Mouse (Mus musculus) limb, embryonic 12.5 days (tissue): ENCODE data around the gene Olfr1020. TPM values are rescaled to one million over a fixed set of nuclear protein-coding genes. Genes with fewer than 3 reads are reported as not detected.

Source experiments
- ATAC-seq: fragments of 200-750 bp; cut with Nextera tagmentation; 2 replicates; pipeline ENCODE4 v1.8.0; 2017; ENCODE audit warnings: low read depth, moderate TSS enrichment; ENCODE audit not compliant: insufficient number of reproducible peaks, insufficient read depth, low FRiP score, low TSS enrichment
- H3K27ac ChIP-seq: fragments of 300-500 bp; sonication (generic); 2 replicates; pipeline ENCODE4 v1.5.1; 2016; ENCODE audit warnings: mild to moderate bottlenecking, moderate library complexity
- H3K27me3 ChIP-seq: fragments of 300-500 bp; sonication (generic); 2 replicates; pipeline ENCODE4 v1.6.1; 2016; ENCODE audit warnings: mild to moderate bottlenecking, moderate library complexity
- H3K36me3 ChIP-seq: fragments of 300-500 bp; sonication (generic); 2 replicates; pipeline ENCODE4 v1.6.1; 2016; ENCODE audit warnings: mild to moderate bottlenecking, moderate library complexity
- H3K4me1 ChIP-seq: fragments of 300-500 bp; sonication (generic); replicated peaks from 2 replicates; pipeline ENCODE4 v1.6.1; 2016
- H3K4me2 ChIP-seq: fragments of 300-500 bp; sonication (generic); 2 replicates; pipeline ENCODE4 v1.6.1; 2016; ENCODE audit warnings: mild to moderate bottlenecking, moderate library complexity
- H3K4me3 ChIP-seq: fragments of 300-500 bp; sonication (generic); replicated peaks from 2 replicates; pipeline ENCODE4 v1.5.1; 2016; ENCODE audit warnings: mild to moderate bottlenecking
- H3K9ac ChIP-seq: fragments of 300-500 bp; sonication (generic); replicated peaks from 2 replicates; pipeline ENCODE4 v1.6.1; 2016; ENCODE audit warnings: mild to moderate bottlenecking, moderate library complexity
- H3K9me3 ChIP-seq: fragments of 300-500 bp; sonication (generic); 2 replicates; pipeline ENCODE4 v1.6.1; 2016; ENCODE audit warnings: mild to moderate bottlenecking, moderate library complexity
- WGBS: fragments of 180-500 bp; shearing (Covaris S2); methylation state at CpG from one replicate; pipeline ENCODE4 v1.1.7; 2016; 5-methylcytosine and 5-hydroxymethylcytosine counted together
- polyA plus RNA-seq: library from polyadenylated mRNA; unstranded; fragments of >200 nt; fragmentation: Nextera tagmentation; extraction: Ambion mirVana; gene quantifications from 2 replicates; pipeline ENCODE4 v1.2.1, GENCODE M21; 2016

Gene Olfr1020
- polyA plus RNA-seq: not detected in 2 replicates

GRCm38 (mm10) chr2:85846730-85847129 lies at the start of gene Olfr1020:
Gene Olfr1020 (plus strand): TSS chr2:85847030.
- H3K4me1 ChIP-seq: no peaks in the 10 kb centered on the region
- ATAC-seq: no peak
- no peak within 1 kb of the TSS for H3K27ac ChIP-seq
- no peak within 1 kb of the TSS for H3K4me2 ChIP-seq
- no peak within 1 kb of the TSS for H3K9ac ChIP-seq
- WGBS: 84% methylated on average over 1 of the region's 1 CpGs
- H3K4me3 ChIP-seq: no peak within 1 kb of the TSS
- H3K27me3 ChIP-seq: no peaks in the 10 kb centered on the region
- H3K9me3 ChIP-seq: no peaks in the 10 kb centered on the region
- no peaks in the 10 kb centered on the region for H3K36me3 ChIP-seq

GRCm38 (mm10) chr2:85802444-85802843 lies 44.4 kb upstream of the Olfr1020 start, which contains the start of gene Olfr1016:
Gene Olfr1016 (minus strand): TSS chr2:85802544.
- Histone ChIP-seq H3K27me3 (no peaks in the 10 kb centered on the region), H3K27ac (no peak within 1 kb of the TSS), H3K36me3 (no peaks in the 10 kb centered on the region), H3K4me3 (no peak within 1 kb of the TSS), H3K9me3 (no peaks in the 10 kb centered on the region), H3K4me2 (no peak within 1 kb of the TSS), H3K4me1 (no peaks in the 10 kb centered on the region), H3K9ac (no peak within 1 kb of the TSS)
- ATAC-seq: no peak
- 90% methylated on average over 2 of the region's 2 CpGs for WGBS

- H3K27me3 ChIP-seq: no peaks in the 10 kb centered on the region
- H3K36me3 ChIP-seq: no peaks in the 10 kb centered on the region
- H3K27ac ChIP-seq: no peak overlapping the region
- no peak for ATAC-seq
- no peak overlapping the region for H3K9ac ChIP-seq
- no peak overlapping the region for H3K4me3 ChIP-seq
- no peaks in the 10 kb centered on the region for H3K4me1 ChIP-seq
- H3K9me3 ChIP-seq: no peaks in the 10 kb centered on the region
- 58% methylated on average over 4 of the region's 4 CpGs for WGBS
- H3K4me2 ChIP-seq: no peak overlapping the region
These were observed 42.3 kb upstream of the Olfr1020 start for GRCm38 (mm10) chr2:85804501-85804900.

- H3K27ac ChIP-seq: no peak within 1 kb of the TSS
- H3K4me3 ChIP-seq: no peak within 1 kb of the TSS
- no peaks in the 10 kb centered on the region for H3K36me3 ChIP-seq
- no peaks in the 10 kb centered on the region for H3K9me3 ChIP-seq
- H3K27me3 ChIP-seq: no peaks in the 10 kb centered on the region
- no peaks in the 10 kb centered on the region for H3K4me1 ChIP-seq
- H3K4me2 ChIP-seq: no peak within 1 kb of the TSS
- ATAC-seq: no peak
- H3K9ac ChIP-seq: no peak within 1 kb of the TSS
These were observed 28.7 kb upstream of the Olfr1020 start, which contains the start of gene Olfr1018 for GRCm38 (mm10) chr2:85818179-85818578. Gene Olfr1018 (plus strand): TSS chr2:85818479.

GRCm38 (mm10) chr2:85845383-85845782 lies 1.4 kb upstream of the Olfr1020 start, which contains the start of gene Olfr1019:
Gene Olfr1019 (minus strand): TSS chr2:85845483.
- ATAC-seq: no peak
- H3K9ac ChIP-seq: no peak within 1 kb of the TSS

GRCm38 (mm10) chr2:85868294-85868693 lies 21.5 kb downstream of the Olfr1020 start, which contains the start of gene Olfr1022:
Gene Olfr1022 (plus strand): TSS chr2:85868594.
- Histone ChIP-seq H3K4me1 (no peaks in the 10 kb centered on the region), H3K9ac (no peak within 1 kb of the TSS), H3K36me3 (no peaks in the 10 kb centered on the region), H3K9me3 (no peaks in the 10 kb centered on the region), H3K4me2 (no peak within 1 kb of the TSS), H3K27ac (no peak within 1 kb of the TSS), H3K4me3 (no peak within 1 kb of the TSS), H3K27me3 (no peaks in the 10 kb centered on the region)
- WGBS: 61% methylated on average over 2 of the region's 2 CpGs
- no peak for ATAC-seq

More at GRCm38 (mm10) chr2:85845383-85845782, 1.4 kb upstream of the Olfr1020 start, which contains the start of gene Olfr1019:
- Histone ChIP-seq H3K36me3 (no peaks in the 10 kb centered on the region), H3K9me3 (no peaks in the 10 kb centered on the region), H3K27ac (no peak within 1 kb of the TSS), H3K4me3 (no peak within 1 kb of the TSS), H3K4me1 (no peaks in the 10 kb centered on the region), H3K27me3 (no peaks in the 10 kb centered on the region), H3K4me2 (no peak within 1 kb of the TSS)

- Histone ChIP-seq H3K9ac (no peak within 1 kb of the TSS), H3K4me2 (no peak within 1 kb of the TSS), H3K9me3 (no peaks in the 10 kb centered on the region), H3K27me3 (no peaks in the 10 kb centered on the region), H3K27ac (no peak within 1 kb of the TSS), H3K4me1 (no peaks in the 10 kb centered on the region), H3K36me3 (no peaks in the 10 kb centered on the region), H3K4me3 (no peak within 1 kb of the TSS)
- whole genome bisulfite sequencing: 69% methylated on average over 2 of the region's 2 CpGs
- ATAC-seq: no peak
These were observed 38.5 kb downstream of the Olfr1020 start, which contains the start of gene Olfr1023 for GRCm38 (mm10) chr2:85885340-85885739. Gene Olfr1023 (plus strand): TSS chr2:85885640.

Other genes with a start within 250 kb of the Olfr1020 start
- not detected in 2 replicates for gene Olfr1000, start 235.1 kb upstream of the Olfr1020 start, polyA plus RNA-seq
- not detected in 2 replicates for gene Olfr1002, start 196.3 kb upstream of the Olfr1020 start, polyA plus RNA-seq
- gene Olfr154, start 182.6 kb upstream of the Olfr1020 start, polyA plus RNA-seq: not detected in 2 replicates
- gene Olfr1006, start 168.3 kb upstream of the Olfr1020 start, polyA plus RNA-seq: not detected in 2 replicates
- gene Olfr1008, start 157.6 kb upstream of the Olfr1020 start, polyA plus RNA-seq: not detected in 2 replicates
- not detected in 2 replicates for gene Olfr1009, start 131.6 kb upstream of the Olfr1020 start, polyA plus RNA-seq
- not detected in 2 replicates for gene Olfr1012, start 84.3 kb upstream of the Olfr1020 start, polyA plus RNA-seq
- gene Olfr1013, start 79.9 kb upstream of the Olfr1020 start, polyA plus RNA-seq: not detected in 2 replicates
- not detected in 2 replicates for gene Olfr1014, start 74.3 kb upstream of the Olfr1020 start, polyA plus RNA-seq
- not detected in 2 replicates for gene Olfr1015, start 65.0 kb upstream of the Olfr1020 start, polyA plus RNA-seq
- gene Olfr1016, start 44.5 kb upstream of the Olfr1020 start, polyA plus RNA-seq: not detected in 2 replicates
- gene Olfr1018, start 28.6 kb upstream of the Olfr1020 start, polyA plus RNA-seq: not detected in 2 replicates
- gene Olfr1019, start 1.5 kb upstream of the Olfr1020 start, polyA plus RNA-seq: not detected in 2 replicates
- not detected in 2 replicates for gene Olfr1022, start 21.6 kb downstream of the Olfr1020 start, polyA plus RNA-seq
- gene Olfr1023, start 38.6 kb downstream of the Olfr1020 start, polyA plus RNA-seq: not detected in 2 replicates
- gene Olfr1024, start 58.0 kb downstream of the Olfr1020 start, polyA plus RNA-seq: not detected in 2 replicates
- not detected in 2 replicates for gene Olfr1025-ps1, start 68.2 kb downstream of the Olfr1020 start, polyA plus RNA-seq
- gene Olfr1026, start 74.5 kb downstream of the Olfr1020 start, polyA plus RNA-seq: not detected in 2 replicates
- gene Olfr1028, start 103.4 kb downstream of the Olfr1020 start, polyA plus RNA-seq: not detected in 2 replicates
- not detected in 2 replicates for gene Olfr1029, start 126.9 kb downstream of the Olfr1020 start, polyA plus RNA-seq
- not detected in 2 replicates for gene Olfr1030, start 132.2 kb downstream of the Olfr1020 start, polyA plus RNA-seq
- not detected in 2 replicates for gene Olfr1031, start 143.3 kb downstream of the Olfr1020 start, polyA plus RNA-seq
- not detected in 2 replicates for gene Olfr1032, start 158.5 kb downstream of the Olfr1020 start, polyA plus RNA-seq
- gene Olfr1033, start 173.6 kb downstream of the Olfr1020 start, polyA plus RNA-seq: not detected in 2 replicates
- 0.04 TPM in 1 of 2 replicates, not detected in the other for gene Olfr1034, start 198.8 kb downstream of the Olfr1020 start, polyA plus RNA-seq
- gene Olfr1036, start 227.0 kb downstream of the Olfr1020 start, polyA plus RNA-seq: not detected in 2 replicates
- not detected in 2 replicates for gene Olfr1037, start 240.4 kb downstream of the Olfr1020 start, polyA plus RNA-seq